Mouse (Mus musculus): ENCODE data around the gene Rpl35a.
A peak's percentile ranks its signal among the peaks of the same experiment; 100 is the strongest.
"Not testable (repeated sequence)": the region's sequence is repeated elsewhere in the genome, so short reads cannot be mapped to it uniquely, and the experiment has no call there.

Rpl35a gene

DNA sequence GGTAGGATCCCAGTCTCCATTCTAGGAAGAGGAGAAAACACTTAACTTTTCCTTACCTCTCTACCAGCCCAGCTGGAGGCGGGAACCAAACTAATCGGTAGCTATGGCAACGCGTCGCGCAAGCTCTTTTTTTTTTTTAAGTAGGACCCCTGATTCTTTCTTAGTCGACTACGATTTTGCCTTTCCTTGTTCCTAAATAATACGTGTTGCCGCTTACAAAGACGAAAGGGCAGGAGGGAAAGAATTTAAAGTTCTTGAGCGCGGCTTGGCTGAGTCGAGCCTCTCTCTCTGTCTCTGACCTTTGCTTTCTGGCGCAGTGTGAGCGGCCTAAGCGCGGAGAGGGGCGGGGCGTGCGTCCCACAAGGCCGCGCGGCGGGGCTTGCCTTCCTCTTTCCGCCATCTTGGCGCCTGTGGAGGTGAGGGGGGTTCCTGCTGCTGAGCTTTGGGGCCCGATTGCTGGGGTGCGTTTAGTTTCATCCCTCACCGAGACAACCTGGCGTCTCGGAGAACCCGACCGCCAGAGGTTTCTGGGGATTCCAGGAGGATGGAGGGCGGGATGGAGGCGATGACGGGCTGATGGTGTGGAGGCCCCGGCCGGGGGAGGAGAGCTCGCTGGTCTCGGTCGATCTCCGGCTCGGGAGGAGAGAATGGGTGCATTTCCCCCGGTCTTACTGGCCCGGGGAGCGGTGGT lies at the start of gene Rpl35a, which contains the start of gene Iqcg:
TSS of gene Rpl35a (plus strand) at position 359 of the 691 bp plus-strand sequence.
TSS of gene Iqcg (minus strand) at position 124 of the 691 bp plus-strand sequence.
- peak; percentile 92 for DNase-seq (ENCODE audit: low spot score in 2 of 2)

DNA sequence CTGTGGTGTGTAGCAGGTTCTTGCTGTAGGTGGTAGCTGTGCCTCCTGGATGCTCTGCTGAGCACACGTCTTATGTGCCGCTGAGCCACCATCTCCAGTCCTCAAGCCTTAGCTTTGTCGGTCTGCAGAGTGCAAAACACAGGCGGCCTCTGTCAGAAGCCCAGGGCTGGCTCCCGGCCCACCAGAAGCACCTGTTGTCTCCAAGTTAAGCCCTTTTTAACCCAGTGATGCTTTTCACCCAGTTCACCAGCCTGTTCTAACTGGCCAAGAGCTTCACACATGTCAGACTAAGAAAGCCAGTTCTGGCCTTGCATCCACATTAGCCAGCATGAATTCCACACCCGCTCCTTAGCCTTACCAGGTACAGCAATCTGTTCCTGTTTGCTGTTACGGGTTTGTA lies 49.4 kb upstream of the Rpl35a start:
- DNase-seq (ENCODE audit: low spot score in 2 of 2): no peak

DNA sequence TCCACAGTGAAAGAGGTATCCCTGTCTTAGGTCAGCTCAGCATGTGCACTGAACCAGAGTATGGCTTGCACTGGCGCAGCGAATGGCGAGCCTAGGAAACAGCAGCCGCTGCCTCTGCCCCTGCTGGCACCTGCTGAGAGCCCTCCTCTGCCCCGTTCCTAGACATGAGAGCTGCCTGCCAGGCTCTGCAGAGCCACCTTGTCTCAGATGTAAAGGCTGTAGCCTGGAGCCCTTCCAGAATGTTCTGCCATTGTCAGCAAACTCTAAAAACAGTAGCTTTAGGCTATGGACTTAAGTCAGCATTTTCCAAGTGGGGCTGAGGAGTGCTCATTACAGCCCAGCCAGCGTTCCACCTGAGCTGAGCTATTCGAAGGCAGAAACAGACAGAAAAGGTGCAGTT lies 48.8 kb upstream of the Rpl35a start:
- no peak for DNase-seq (ENCODE audit: low spot score in 2 of 2)

DNA sequence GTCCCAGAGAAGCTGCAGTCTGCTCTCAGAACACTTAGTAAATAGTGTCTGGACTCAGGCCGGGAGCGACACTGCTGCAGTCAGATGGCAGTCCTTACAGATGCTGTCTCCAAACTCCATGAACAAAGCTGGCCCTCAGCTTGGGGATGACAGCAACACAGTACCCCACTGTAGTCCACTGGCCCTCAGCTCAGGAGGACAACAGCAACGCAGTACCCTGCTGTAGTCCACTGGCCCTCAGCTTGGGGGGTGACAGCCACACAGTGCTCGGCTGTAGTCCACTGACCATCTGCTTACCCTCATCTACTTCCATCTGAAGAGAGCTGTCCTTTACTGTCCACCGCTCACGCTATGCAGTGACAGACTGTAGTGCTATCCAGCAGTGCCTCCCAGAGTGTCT lies 46.1 kb upstream of the Rpl35a start:
- DNase-seq (ENCODE audit: low spot score in 2 of 2): peak; percentile 54 to 64

DNA sequence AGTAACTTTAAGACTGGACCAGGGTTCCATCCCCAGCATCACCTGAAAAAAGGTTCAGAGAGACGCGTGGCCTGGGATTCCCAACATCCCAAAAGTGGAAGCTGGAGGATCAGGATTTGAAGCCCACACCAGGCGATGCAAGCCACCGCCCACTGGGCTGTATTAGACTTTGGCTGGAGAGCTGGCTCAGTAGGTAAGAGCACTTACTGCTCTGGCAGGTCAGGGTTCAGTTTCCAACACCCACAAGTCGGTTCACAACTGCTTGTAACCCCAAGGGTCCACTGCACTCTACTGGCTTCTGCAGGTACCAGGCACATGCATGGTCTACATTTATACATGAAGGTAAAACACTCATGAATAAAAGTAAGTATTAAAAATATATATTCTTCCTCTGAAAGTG lies 42.5 kb upstream of the Rpl35a start:
- no peak for DNase-seq (ENCODE audit: low spot score in 2 of 2)

DNA sequence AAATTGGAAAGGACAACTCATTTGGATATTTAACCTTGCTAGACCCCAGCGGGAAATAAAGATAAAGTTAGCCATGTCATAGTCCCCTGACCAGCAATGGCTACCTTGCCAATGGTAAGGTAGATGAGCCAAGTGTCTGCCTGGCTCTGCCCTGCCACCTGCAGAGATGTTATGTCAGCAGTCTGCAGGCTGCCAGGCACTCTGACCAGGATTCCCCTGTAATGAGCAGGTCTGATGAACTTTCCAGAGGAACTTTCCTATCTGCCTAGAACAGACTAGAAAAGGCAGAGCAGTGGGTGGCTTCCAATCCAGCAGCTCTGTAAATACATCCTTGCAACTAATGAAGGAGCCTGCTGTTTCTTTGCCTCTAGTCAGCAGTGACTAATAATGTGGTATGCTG lies 41.3 kb upstream of the Rpl35a start:
- DNase-seq (ENCODE audit: low spot score in 2 of 2): no peak

DNA sequence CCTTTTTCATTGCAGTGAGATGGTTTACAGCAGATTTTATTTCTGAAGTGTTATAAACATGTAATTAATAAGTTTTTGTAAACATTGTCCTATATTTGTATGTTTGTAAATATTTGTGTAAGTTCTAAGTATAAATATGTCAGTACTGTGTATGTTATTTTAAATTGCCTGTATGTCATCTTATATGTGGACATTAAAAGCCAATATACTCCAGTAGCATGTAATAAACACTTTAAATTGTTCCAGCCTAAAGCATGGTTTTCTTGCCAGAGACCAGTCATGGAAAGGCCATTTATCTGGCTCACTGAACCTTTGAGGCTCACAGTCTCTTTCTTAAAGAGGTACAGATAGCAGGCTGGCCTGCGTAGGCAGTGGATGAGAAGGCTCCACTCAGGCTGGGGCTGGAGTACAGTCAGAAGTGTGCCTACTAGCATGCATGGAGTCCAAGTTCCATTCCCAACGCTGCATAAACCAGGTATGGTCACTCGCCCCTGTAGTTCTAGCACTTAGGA lies 40.8 kb upstream of the Rpl35a start:
- no peak for DNase-seq (ENCODE audit: low spot score in 2 of 2)

DNA sequence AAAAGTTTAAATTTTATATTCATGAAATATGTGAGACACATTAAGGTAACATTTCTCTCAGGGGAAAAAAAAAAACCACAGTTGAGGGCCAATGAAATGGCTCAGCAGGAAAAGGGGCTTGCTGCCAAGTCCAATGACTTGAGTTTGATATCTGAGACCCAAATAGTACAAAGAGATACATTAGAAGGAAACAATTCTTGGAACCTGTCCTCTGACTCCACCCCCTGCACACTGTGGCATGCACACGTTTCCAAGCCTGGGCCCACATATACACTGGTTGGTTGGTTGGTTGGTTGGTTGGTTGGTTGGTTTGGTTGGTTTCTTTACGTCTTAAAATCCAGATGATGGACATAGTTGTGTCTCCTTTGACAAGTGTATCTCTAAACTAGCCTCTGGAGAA lies 40.3 kb upstream of the Rpl35a start:
- DNase-seq (ENCODE audit: low spot score in 2 of 2): no peak

DNA sequence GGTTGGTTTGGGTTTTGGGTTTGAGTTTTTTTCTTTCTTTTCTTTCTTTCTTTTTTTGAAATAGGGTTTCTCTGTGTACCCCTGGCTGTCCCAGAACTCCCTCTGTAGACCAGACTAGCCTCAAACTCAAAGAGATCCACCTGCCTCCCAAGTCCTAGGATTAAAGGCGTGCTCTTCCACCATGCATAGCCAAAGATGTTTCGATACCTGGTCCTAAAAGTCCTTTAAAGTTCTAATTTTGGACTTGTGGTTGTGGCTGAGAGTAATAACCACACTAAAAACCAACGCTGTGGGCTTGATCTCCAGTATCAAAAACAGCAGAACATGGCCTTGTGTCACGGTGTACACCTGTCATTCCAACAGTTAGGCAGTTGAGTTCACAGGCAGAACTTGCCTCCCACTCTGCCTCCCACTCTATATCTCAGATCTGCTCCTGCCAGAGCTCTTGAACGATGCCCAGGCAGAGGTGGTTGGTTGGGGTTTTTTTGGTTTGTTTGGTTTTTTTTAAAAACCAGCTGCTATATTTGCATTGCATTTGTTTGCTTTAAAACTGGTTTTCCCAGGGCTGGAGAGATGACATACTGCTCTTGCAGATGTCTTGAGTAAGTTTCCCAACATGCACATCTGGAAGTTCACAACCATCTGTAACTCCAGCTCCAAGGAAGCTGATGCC lies 38.4 kb upstream of the Rpl35a start:
- no peak for DNase-seq (ENCODE audit: low spot score in 2 of 2)

DNA sequence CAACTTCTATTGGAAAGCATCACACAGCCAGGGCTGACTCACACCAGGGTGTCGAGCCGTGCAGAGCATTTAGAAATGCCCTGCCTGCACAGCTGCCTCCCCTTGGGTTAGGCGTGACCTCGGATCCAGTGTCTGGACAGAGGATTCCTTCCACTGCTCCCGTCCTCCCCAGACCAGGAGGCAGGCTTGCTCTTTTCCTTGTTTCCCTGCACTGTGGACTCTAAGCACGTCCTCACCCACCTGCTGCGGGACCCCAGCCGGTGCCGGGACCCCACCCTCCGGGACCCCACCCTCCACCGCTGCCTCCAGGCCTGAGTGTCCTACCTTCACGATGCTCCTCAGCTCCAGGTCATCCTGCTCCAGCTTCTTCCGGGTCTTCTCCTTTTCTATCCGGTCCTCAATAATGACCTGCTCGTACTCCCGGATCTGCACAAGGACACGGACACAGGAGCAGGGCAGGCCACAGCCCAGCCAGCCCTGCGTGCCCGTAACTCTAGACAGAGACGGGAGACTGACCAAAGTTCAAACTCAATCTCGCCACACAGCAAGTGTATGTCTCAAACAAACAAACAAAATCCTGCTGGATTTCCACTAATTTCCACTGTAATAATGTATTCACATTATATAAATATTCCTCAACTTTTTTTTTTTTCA lies 37.0 kb upstream of the Rpl35a start:
- no peak for DNase-seq (ENCODE audit: low spot score in 2 of 2)

DNA sequence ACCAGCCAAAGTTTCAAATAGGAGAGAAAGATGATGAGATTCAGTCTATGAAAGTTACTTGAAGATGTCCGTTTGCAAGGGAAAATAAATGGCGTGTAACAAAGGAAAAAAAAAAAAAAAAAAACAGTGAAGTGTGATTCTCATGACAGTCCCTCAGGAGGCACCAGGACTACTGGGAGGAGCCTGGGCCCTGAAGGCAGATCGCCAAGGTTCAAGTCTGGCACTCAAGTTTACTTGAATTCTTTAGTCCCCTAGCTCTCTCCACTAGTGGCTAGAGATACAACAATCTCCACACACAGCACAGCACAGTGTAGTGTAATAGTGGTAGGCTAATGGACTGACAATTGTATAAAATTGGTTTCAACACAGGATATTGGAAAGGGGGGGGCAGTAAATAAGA lies 34.9 kb upstream of the Rpl35a start:
- no peak for DNase-seq (ENCODE audit: low spot score in 2 of 2)

DNA sequence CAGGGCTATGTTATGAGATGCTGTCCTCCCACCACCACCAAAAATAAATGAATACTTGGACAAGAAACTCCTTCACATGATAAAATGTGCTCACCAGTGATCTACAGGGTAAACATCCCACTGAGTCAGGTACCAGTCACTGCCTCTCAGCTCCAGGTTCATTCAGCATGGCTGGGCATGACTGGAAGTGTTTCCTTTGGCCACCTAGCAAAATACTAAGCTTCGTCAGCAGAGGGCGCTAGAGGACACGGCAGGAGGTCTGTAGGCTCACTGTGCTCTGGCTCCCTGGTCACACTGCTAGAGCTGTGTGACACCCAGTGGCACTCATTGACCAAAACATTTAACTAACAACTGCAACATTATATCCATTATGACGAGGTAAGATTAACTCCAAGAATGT lies 32.5 kb upstream of the Rpl35a start:
- DNase-seq (ENCODE audit: low spot score in 2 of 2): peak; percentile 81 to 87

DNA sequence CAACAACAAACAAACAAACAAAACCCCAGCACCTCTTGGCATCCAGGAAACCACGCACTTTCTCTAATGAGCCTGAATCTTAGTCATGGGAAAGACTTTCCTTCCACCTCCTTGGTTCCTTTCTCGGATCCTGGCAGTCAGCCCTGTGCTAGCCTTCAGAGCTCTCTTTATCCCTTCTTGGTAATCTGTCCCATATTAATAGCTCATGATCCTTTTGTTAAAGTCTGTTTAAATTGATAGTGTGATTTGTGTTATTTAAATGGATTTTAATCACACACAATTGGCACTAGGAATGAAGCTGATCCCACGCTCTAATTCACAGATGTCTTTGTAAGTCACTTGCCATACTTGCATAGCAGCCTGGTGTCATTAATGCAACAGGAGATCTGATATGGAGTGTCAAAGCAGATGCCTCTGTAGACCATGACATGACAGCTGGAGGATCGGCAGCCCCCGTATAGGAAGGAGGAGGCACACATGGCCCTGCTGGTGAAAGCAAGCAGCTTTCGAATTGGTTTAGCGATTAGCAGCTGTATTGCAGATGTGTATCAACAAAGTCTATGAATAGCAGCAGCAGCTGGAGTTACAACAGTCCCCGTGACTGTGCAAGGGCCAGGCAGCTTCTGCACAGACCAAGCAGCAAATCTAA lies 31.7 kb upstream of the Rpl35a start:
- DNase-seq (ENCODE audit: low spot score in 2 of 2): peak; percentile 49

DNA sequence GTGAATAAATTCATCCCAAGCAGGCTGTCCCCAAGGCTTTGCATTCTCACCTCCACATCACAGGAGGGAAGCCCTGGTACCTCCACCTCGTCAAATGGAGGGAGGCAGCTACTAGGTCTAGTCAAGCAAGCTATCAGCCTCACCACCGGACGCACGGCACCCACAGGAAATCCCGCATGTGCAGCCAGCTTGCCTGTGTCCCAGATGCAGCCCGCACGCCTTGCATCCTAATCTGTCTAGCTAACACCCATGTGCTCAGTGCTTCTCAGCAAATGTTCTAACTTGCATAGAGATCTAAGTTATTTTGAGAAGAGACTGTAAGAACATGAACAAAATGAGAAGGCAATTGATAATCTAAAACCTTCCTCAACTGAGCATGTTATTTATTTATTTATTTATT lies 29.9 kb upstream of the Rpl35a start:
- DNase-seq (ENCODE audit: low spot score in 2 of 2): peak; percentile 60 to 72

DNA sequence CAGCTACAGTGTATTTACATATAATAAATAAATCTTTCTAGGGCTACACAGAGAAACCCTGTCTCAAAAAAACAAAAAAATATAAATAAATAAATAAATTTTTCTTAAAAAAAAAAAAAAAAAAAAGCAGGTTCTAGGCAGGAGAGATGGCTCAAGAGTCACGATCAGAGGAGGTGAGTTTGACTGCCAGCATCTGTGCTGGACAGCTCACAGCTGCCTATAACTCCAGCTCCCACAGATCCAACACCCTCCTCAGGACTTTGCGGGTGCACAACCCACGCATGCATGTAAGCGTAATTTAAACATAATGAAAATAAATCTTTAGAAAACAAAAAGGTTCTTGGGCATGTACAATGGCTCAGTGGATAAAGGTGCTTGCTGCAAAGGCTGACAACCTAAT lies 20.2 kb upstream of the Rpl35a start:
- no peak for DNase-seq (ENCODE audit: low spot score in 2 of 2)

DNA sequence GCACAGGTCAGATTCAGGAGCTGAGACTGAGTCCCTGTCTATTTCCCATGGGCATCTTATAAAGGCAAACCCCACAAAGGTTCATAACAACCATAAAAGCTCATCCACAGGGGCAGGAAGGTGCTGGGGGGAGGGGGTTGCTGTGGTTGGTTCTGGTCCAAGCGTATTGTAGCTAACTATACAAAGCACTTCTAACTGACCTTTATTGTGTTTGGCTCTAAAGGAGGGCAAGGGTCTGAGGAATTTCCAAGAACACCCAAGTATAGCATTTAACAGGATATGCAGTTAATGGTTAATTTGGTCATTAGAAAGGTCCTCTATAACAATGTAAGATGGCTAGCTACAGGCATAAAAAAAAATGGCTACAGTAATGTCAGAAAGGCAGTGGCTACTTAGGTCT lies 13.6 kb upstream of the Rpl35a start:
- no peak for DNase-seq (ENCODE audit: low spot score in 2 of 2)

DNA sequence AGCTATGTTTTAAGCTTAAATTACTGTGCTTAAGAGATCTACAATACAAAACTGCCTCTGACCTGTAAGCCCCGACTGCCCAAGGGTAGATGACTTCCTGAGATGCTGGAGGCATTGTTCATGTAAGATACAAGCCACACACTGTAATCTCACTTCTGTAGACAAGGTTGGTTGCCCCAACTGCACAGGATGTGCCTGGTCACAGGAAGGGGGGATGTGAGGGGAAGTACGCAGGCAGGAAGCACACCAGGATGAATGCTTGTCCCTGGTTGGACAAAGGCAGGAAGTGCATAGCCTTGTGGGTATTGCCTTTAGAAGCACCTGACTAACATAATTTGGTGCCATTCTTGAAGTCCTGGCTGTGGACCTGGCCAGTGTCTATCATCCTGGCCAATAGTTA lies 13.0 kb upstream of the Rpl35a start:
- DNase-seq (ENCODE audit: low spot score in 2 of 2): no peak

DNA sequence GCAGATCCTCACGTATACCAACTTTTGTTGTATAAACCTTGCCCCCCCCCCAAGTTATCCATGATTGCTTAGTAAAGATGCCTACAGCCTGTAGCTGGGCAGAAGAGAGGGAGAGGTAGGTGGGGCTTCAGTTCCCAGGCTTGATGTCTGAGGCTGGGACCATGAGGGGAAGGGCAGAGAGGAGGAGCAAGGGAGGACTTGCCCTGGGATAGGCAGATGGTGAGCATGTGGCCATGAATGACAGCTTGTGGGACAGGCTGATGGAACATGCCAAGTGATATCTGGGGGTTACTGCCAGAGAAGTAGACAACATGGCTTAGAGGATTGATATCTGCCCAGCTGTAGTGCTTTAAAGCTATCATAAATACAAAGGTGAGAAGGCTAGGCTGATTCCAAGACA lies 8.2 kb upstream of the Rpl35a start:
- no peak for DNase-seq (ENCODE audit: low spot score in 2 of 2)

DNA sequence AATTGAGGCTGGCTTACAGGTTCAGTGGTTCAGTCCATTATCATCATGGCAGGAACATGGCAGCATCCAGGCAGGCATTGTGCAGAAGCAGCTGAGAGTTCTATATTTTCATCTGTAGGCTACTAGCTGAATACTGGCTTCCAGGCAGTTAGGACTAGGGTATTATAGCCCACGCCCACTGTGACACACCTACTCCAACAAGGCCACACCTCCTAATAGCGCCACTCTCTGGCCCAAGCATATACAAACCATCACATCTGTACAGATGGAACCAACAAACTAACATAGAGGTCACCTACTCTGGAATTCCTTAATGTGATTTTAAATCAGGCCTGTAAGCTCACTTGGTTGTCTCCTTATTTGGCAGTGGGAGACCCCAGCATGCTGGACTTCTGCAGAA lies 7.6 kb upstream of the Rpl35a start:
- no peak for DNase-seq (ENCODE audit: low spot score in 2 of 2)

DNA sequence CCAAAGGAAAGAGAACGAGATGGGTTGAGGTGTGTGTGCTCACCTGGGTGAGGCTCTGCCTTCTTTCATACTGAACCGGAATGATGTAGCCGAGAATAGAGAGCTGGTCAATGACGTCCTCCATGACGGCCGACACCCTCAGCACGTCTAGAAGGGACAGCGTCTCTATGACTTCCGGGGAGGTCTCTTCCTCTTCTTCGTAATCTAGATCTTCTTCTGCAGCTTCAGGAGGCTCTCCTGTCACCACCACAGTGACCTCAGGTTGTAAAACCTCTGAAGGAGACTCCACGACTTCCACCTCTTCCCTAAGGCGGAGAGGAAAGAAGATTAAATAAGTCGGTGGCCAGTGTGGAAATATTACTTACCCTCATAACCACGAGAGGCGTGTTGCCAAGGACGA lies 6.4 kb upstream of the Rpl35a start:
- DNase-seq (ENCODE audit: low spot score in 2 of 2): no peak

DNA sequence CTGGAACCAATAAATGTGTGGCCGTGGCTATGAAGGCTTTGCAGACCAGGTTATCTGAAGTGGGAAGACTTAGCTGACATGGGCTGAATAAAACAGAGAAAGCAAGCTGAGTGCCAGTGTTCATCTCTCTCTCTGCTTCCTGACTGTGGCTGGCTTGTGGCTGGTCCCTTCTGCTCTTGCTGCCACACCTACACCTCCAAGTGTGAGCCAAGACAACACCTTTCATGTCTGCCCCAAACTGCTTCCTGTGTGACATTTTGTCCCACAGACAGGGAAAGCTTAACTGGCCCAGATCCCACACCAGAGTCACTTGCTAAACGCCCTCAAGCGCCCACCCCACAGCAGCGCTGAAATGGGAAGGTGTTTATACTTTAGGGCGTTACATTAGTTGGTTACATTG lies 3.1 kb upstream of the Rpl35a start:
- no peak for DNase-seq (ENCODE audit: low spot score in 2 of 2)

DNA sequence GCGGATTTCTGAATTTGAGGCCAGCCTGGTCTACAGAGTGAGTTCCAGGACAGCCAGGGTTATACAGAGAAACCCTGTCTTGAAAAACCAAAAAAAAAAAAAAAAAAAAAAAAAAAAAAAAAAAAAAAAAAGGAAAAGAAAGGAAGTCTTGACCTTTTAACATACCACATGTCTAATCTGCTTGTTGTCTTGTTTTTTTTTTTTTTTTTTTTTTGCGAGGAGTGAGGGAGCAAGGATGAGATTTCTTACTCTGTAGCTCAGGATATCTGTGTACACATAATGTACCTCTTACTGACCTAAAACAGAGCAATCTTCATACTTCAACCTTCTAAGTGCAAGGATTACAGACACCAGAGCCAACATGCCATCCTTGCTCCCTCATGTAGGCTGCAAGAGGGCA lies 1.3 kb upstream of the Rpl35a start:
- not testable (repeated sequence) for DNase-seq (ENCODE audit: low spot score in 2 of 2)

All from right cerebral cortex, postnatal 10 days (tissue).